Mouse (Mus musculus) megakaryocyte, embryonic 14.5 days (primary cell): Measurements from ENCODE around the gene Lce1l.

Experiments
- FLI1 ChIP-seq: IDR thresholded peaks from 2 replicates; pipeline ENCODE4 v1.6.1; 2012; ENCODE audit warnings: low read length, inconsistent platforms, mixed read lengths
- GATA1 ChIP-seq: IDR thresholded peaks from 3 replicates; pipeline ENCODE4 v1.6.1; 2012; ENCODE audit warnings: mixed read lengths, low read length, inconsistent platforms, borderline replicate concordance

GRCm38 (mm10) chr3:92870116-92870515 is 19.0 kb upstream of the Lce1l start, which contains the start of gene 2310050C09Rik:
- TF ChIP-seq GATA1: no peak
- TF ChIP-seq FLI1: no peak
